Mouse (Mus musculus) olfactory bulb, adult 2 months (tissue): ENCODE results near the gene Trmt112.
A peak's percentile ranks its signal among the peaks of the same experiment; 100 is the strongest.

Source experiments
- CTCF ChIP-seq: fragments of 200-500 bp; IDR thresholded peaks from 2 replicates; pipeline ENCODE4 v1.5.1; 2012; ENCODE audit warnings: low read depth, mild to moderate bottlenecking, low read length, moderate library complexity; ENCODE audit not compliant: insufficient read depth
- POLR2A ChIP-seq: fragments of 200-500 bp; IDR thresholded peaks from 2 replicates; pipeline ENCODE4 v1.6.1; 2012; ENCODE audit warnings: mild to moderate bottlenecking, low read depth, low read length, moderate library complexity; ENCODE audit not compliant: insufficient read depth

- TF ChIP-seq CTCF (no peak), POLR2A (peak; percentile 5; the same call in 1 of the 2 replicates)
Measured at GRCm38 (mm10) chr19:6920741-6921636, 11.5 kb downstream of the Trmt112 start.
